Mouse (Mus musculus): Measurements from ENCODE around the gene Dynll1. TPM values are rescaled to one million over a fixed set of nuclear protein-coding genes. Genes with fewer than 3 reads are reported as not detected.
"Not testable (repeated sequence)": the region's sequence is repeated elsewhere in the genome, so short reads cannot be mapped to it uniquely, and the experiment has no call there.

The Dynll1 gene
- polyA plus RNA-seq, 1 experiment: 91.7 TPM

- H3K4me1 ChIP-seq (ENCODE audit: control insufficient read depth): peaks cover 60% of the 10 kb centered on the region
- no peaks in the 10 kb centered on the region for H3K27me3 ChIP-seq (ENCODE audit: control insufficient read depth)
- H3K36me3 ChIP-seq (ENCODE audit: control insufficient read depth): no peaks in the 10 kb centered on the region
- TF ChIP-seq TAL1 (IDR thresholded peaks at IDR 0.05; ENCODE audit: low read length) (no peak), GATA1 (IDR thresholded peaks at IDR 0.05; ENCODE audit: low read length) (no peak)
- no peaks in the 10 kb centered on the region for H3K9me3 ChIP-seq (ENCODE audit: control insufficient read depth, low read length)
- H3K4me3 ChIP-seq (replicated peaks): peak overlapping the region; percentile 41
Observed at GRCm38 (mm10) chr5:115313668-115313943, 12.8 kb upstream of the Dynll1 start.

- Histone ChIP-seq H3K4me1 (ENCODE audit: control insufficient read depth) (peaks cover 55% of the 10 kb centered on the region), H3K27me3 (ENCODE audit: control insufficient read depth) (no peaks in the 10 kb centered on the region), H3K36me3 (ENCODE audit: control insufficient read depth) (no peaks in the 10 kb centered on the region), H3K9me3 (ENCODE audit: control insufficient read depth, low read length) (no peaks in the 10 kb centered on the region), H3K4me3 (replicated peaks) (peak overlapping the region; percentile 42)
- peak; percentile 42 for TF ChIP-seq GATA1 (IDR thresholded peaks at IDR 0.05; ENCODE audit: low read length)
- no peak for TF ChIP-seq TAL1 (IDR thresholded peaks at IDR 0.05; ENCODE audit: low read length)
Observed at GRCm38 (mm10) chr5:115312816-115313667, 12.2 kb upstream of the Dynll1 start.

GRCm38 (mm10) chr5:115312354-115312753, 11.6 kb upstream of the Dynll1 start:
- Histone ChIP-seq H3K9me3 (ENCODE audit: control insufficient read depth, low read length) (no peaks in the 10 kb centered on the region), H3K27me3 (ENCODE audit: control insufficient read depth) (no peaks in the 10 kb centered on the region), H3K36me3 (ENCODE audit: control insufficient read depth) (no peaks in the 10 kb centered on the region), H3K4me1 (ENCODE audit: control insufficient read depth) (peaks cover 48% of the 10 kb centered on the region), H3K4me3 (replicated peaks) (peak overlapping the region; percentile 42)
- TF ChIP-seq GATA1 (IDR thresholded peaks at IDR 0.05; ENCODE audit: low read length) (no peak), TAL1 (IDR thresholded peaks at IDR 0.05; ENCODE audit: low read length) (no peak)

- H3K27me3 ChIP-seq (ENCODE audit: control insufficient read depth); H3K9me3 ChIP-seq (ENCODE audit: control insufficient read depth, low read length): not testable (repeated sequence)
- Histone ChIP-seq H3K36me3 (ENCODE audit: control insufficient read depth) (peaks cover 29% of the 10 kb centered on the region), H3K4me1 (ENCODE audit: control insufficient read depth) (peaks cover 47% of the 10 kb centered on the region), H3K4me3 (replicated peaks) (peak overlapping the region; percentile 85)
Observed at GRCm38 (mm10) chr5:115302190-115302589, 1.4 kb upstream of the Dynll1 start.

GRCm38 (mm10) chr5:115301615-115302014, 816 bp upstream of the Dynll1 start:
- Histone ChIP-seq H3K27me3 (ENCODE audit: control insufficient read depth) (no peaks in the 10 kb centered on the region), H3K9me3 (ENCODE audit: control insufficient read depth, low read length) (peaks cover 2% of the 10 kb centered on the region; the same call in 1 of the 2 replicates), H3K36me3 (ENCODE audit: control insufficient read depth) (peaks cover 35% of the 10 kb centered on the region), H3K4me1 (ENCODE audit: control insufficient read depth) (peaks cover 53% of the 10 kb centered on the region), H3K4me3 (replicated peaks) (peak overlapping the region; percentile 85)
- TF ChIP-seq GATA1 (IDR thresholded peaks at IDR 0.05; ENCODE audit: low read length) (no peak), TAL1 (IDR thresholded peaks at IDR 0.05; ENCODE audit: low read length) (no peak)

GRCm38 (mm10) chr5:115300035-115300744, 609 bp downstream of the Dynll1 start:
- no peak for TF ChIP-seq TAL1 (IDR thresholded peaks at IDR 0.05; ENCODE audit: low read length)
- no peak for TF ChIP-seq GATA1 (IDR thresholded peaks at IDR 0.05; ENCODE audit: low read length)
- Histone ChIP-seq H3K4me3 (replicated peaks) (peak overlapping the region; percentile 85), H3K27me3 (ENCODE audit: control insufficient read depth) (no peaks in the 10 kb centered on the region), H3K4me1 (ENCODE audit: control insufficient read depth) (peaks cover 67% of the 10 kb centered on the region), H3K9me3 (ENCODE audit: control insufficient read depth, low read length) (peaks cover 2% of the 10 kb centered on the region; the same call in 1 of the 2 replicates), H3K36me3 (ENCODE audit: control insufficient read depth) (peaks cover 49% of the 10 kb centered on the region)

GRCm38 (mm10) chr5:115296347-115296746, 4.5 kb downstream of the Dynll1 start:
- H3K36me3 ChIP-seq (ENCODE audit: control insufficient read depth): peaks cover 81% of the 10 kb centered on the region
- H3K4me3 ChIP-seq (replicated peaks): peak overlapping the region; percentile 19
- no peaks in the 10 kb centered on the region for H3K27me3 ChIP-seq (ENCODE audit: control insufficient read depth)
- TF ChIP-seq TAL1 (IDR thresholded peaks at IDR 0.05; ENCODE audit: low read length) (no peak), GATA1 (IDR thresholded peaks at IDR 0.05; ENCODE audit: low read length) (no peak)
- no peaks in the 10 kb centered on the region for H3K9me3 ChIP-seq (ENCODE audit: control insufficient read depth, low read length)
- H3K4me1 ChIP-seq (ENCODE audit: control insufficient read depth): peaks cover 57% of the 10 kb centered on the region

GRCm38 (mm10) chr5:115294173-115294572, 6.6 kb downstream of the Dynll1 start:
- Histone ChIP-seq H3K9me3 (ENCODE audit: control insufficient read depth, low read length) (no peaks in the 10 kb centered on the region), H3K4me1 (ENCODE audit: control insufficient read depth) (peaks cover 41% of the 10 kb centered on the region), H3K36me3 (ENCODE audit: control insufficient read depth) (peaks cover 96% of the 10 kb centered on the region), H3K27me3 (ENCODE audit: control insufficient read depth) (no peaks in the 10 kb centered on the region), H3K4me3 (replicated peaks) (no peak overlapping the region)
- TF ChIP-seq TAL1 (IDR thresholded peaks at IDR 0.05; ENCODE audit: low read length) (no peak), GATA1 (IDR thresholded peaks at IDR 0.05; ENCODE audit: low read length) (no peak)

GRCm38 (mm10) chr5:115284735-115285134, 16.1 kb downstream of the Dynll1 start:
- TF ChIP-seq GATA1 (IDR thresholded peaks at IDR 0.05; ENCODE audit: low read length) (no peak), TAL1 (IDR thresholded peaks at IDR 0.05; ENCODE audit: low read length) (no peak)
- no peak overlapping the region for H3K4me3 ChIP-seq (replicated peaks)
- H3K9me3 ChIP-seq (ENCODE audit: control insufficient read depth, low read length): no peaks in the 10 kb centered on the region
- H3K4me1 ChIP-seq (ENCODE audit: control insufficient read depth): peaks cover 38% of the 10 kb centered on the region
- H3K36me3 ChIP-seq (ENCODE audit: control insufficient read depth): peaks cover 65% of the 10 kb centered on the region
- no peaks in the 10 kb centered on the region for H3K27me3 ChIP-seq (ENCODE audit: control insufficient read depth)
